Mouse (Mus musculus) lung, postnatal 0 days (tissue): ENCODE data around the gene Zmpste24. TPM values are rescaled to one million over a fixed set of nuclear protein-coding genes. Genes with fewer than 3 reads are reported as not detected.
"Not testable (repeated sequence)": the region's sequence is repeated elsewhere in the genome, so short reads cannot be mapped to it uniquely, and the experiment has no call there.

Experiments
- ATAC-seq: fragments of 200-750 bp; cut with Nextera tagmentation; 2 replicates; pipeline ENCODE4 v1.8.0; 2017; ENCODE audit warnings: moderate library complexity
- DNase-seq: peaks from one replicate; pipeline ENCODE4 v3.0.0-alpha.2; 2016; ENCODE audit warnings: low spot score
- H3K27ac ChIP-seq: fragments of 300-500 bp; sonication (generic); 2 replicates; pipeline ENCODE4 v1.5.1; 2014; ENCODE audit warnings: antibody characterized with exemption, mild to moderate bottlenecking, low read length, mixed read lengths
- H3K27me3 ChIP-seq: fragments of 300-500 bp; sonication (generic); replicated peaks from 2 replicates; pipeline ENCODE4 v1.6.1; 2014; ENCODE audit warnings: low read length, mixed read lengths; ENCODE audit not compliant: insufficient read depth
- H3K36me3 ChIP-seq: fragments of 300-500 bp; sonication (generic); 2 replicates; pipeline ENCODE4 v1.6.1; 2014; ENCODE audit warnings: low read length, mixed read lengths; ENCODE audit not compliant: insufficient read depth
- H3K4me1 ChIP-seq: fragments of 300-500 bp; sonication (generic); 2 replicates; pipeline ENCODE4 v1.6.1; 2014; ENCODE audit warnings: antibody characterized with exemption, low read depth, low read length, mixed read lengths; ENCODE audit not compliant: insufficient read depth
- H3K4me2 ChIP-seq: fragments of 300-500 bp; sonication (generic); replicated peaks from 2 replicates; pipeline ENCODE4 v1.6.1; 2014; ENCODE audit warnings: low read depth, mild to moderate bottlenecking, low read length, moderate library complexity, mixed read lengths
- H3K4me3 ChIP-seq: fragments of 300-500 bp; sonication (generic); 2 replicates; pipeline ENCODE4 v1.5.1; 2014; ENCODE audit warnings: low read depth, low read length
- H3K9ac ChIP-seq: fragments of 300-500 bp; sonication (generic); replicated peaks from 2 replicates; pipeline ENCODE4 v1.6.1; 2014; ENCODE audit warnings: low read depth, mild to moderate bottlenecking
- H3K9me3 ChIP-seq: fragments of 300-500 bp; sonication (generic); 2 replicates; pipeline ENCODE4 v1.6.1; 2016; ENCODE audit warnings: low read length, mixed read lengths
- CTCF ChIP-seq: IDR thresholded peaks from 2 replicates; pipeline ENCODE4 v1.5.1; 2016; ENCODE audit warnings: antibody characterized with exemption, mild to moderate bottlenecking
- EP300 ChIP-seq: IDR thresholded peaks from 2 replicates; pipeline ENCODE4 v1.6.1; 2016; ENCODE audit warnings: antibody characterized with exemption, mild to moderate bottlenecking, control low read depth
- WGBS: fragments of 180-500 bp; shearing (Covaris S2); extraction: QIAGEN DNeasy Blood & Tissue Kit; methylation state at CpG from one replicate; pipeline ENCODE4 v1.1.7; 2014; 5-methylcytosine and 5-hydroxymethylcytosine counted together
- polyA plus RNA-seq: library from polyadenylated mRNA; unstranded; fragments of >200 nt; fragmentation: Nextera tagmentation; extraction: Ambion mirVana; gene quantifications from 2 replicates; pipeline ENCODE4 v1.2.1, GENCODE M21; 2015

Gene Zmpste24
- polyA plus RNA-seq, 1 experiment from 2014 or later = 24.8 TPM

DNA sequence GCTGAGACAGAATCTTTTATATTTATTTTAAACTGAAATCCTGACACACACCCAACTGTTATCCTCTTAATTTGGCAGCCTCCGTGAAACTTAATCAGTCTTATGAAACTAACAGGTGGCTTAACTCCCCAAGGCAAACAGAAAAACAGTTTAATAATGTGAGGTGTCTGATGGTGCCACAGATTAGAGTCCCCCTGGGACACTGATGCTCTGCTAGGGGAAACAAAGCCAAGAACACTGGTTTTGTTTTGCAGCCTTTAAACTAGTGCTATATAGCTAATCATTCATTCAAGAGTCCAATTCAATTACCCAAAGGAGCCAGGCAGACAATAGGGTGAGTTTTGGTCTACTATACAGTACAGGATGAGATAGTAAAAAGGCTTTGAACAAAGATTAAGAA, 17.6 kb downstream of the Zmpste24 start:
- 79% methylated on average over 1 of the region's 1 CpGs for WGBS
- Histone ChIP-seq H3K9me3 (no peaks in the 10 kb centered on the region), H3K4me1 (no peaks in the 10 kb centered on the region), H3K9ac (no peak overlapping the region), H3K27me3 (no peaks in the 10 kb centered on the region), H3K36me3 (peaks cover 13% of the 10 kb centered on the region; the same call in 1 of the 2 replicates), H3K4me2 (no peak overlapping the region), H3K27ac (no peak overlapping the region), H3K4me3 (no peak overlapping the region)
- ATAC-seq (no peak), DNase-seq (no peak)
- TF ChIP-seq CTCF (no peak), EP300 (no peak)

DNA sequence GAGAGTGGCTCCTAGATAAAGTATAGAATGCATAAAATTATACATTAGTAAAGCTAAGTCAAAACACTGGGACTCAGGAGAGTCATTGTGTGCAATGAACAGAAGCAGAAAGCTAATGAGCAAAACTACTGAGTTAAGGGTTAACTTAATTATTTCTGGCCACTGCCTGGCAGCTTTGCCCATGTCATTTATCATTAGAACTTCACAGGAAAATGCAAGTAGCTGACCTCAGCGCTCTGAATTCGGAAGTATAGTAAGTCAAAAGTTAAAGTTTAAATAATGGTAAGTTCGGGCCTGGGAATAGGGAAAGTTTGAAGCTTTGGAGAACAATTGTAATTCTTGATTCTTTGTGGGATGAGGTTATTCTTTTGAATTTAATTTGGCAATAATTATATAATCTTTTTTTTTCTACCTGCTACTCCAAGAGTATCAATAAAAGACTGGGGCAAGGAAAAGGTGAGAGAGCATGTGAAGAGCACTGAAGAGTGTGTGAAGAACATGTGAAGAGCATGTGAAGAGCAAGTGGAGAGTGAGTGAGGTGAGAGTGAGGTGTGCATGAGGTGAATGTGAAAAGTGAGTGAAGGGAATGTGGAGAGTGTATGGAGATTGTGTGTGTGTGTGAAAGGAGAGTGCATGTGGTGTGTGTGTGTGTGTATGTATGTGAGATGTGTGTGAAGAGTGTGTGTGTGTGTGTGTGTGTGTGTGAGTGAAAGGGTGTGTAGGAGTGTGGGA, 20.0 kb downstream of the Zmpste24 start:
- TF ChIP-seq EP300 = no peak
- TF ChIP-seq CTCF = no peak
- WGBS = 57% methylated on average over 3 of the region's 3 CpGs
- H3K27me3 ChIP-seq = no peaks in the 10 kb centered on the region
- H3K4me2 ChIP-seq = no peak overlapping the region
- H3K27ac ChIP-seq = no peak overlapping the region
- H3K4me3 ChIP-seq = no peak overlapping the region
- no peaks in the 10 kb centered on the region for H3K4me1 ChIP-seq
- H3K9me3 ChIP-seq = no peaks in the 10 kb centered on the region
- ATAC-seq (peak; percentile 77), DNase-seq (peak; percentile 56)
- H3K9ac ChIP-seq = no peak overlapping the region
- H3K36me3 ChIP-seq = peaks cover 17% of the 10 kb centered on the region

DNA sequence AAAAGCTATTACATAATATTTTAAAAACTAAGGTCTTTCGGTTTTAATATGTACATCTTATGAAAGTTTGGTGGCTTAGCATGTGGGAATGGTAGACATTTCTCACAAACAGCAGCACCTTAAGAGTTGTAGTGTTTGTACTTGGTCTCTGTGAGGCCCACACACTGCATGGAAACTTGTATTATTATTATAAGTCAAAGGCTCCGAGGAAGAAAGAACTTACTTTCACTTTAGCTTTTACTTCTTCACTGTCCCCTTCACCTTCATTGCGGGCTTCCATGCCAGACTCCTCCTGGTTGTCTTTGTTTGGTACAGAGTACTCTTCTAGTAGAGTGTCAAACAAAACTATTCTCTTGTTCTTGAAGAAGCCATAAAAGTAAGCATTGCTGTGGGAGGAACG, 23.8 kb downstream of the Zmpste24 start:
- Histone ChIP-seq H3K36me3 (peaks cover 14% of the 10 kb centered on the region), H3K27ac (no peak overlapping the region)
- ATAC-seq = no peak

DNA sequence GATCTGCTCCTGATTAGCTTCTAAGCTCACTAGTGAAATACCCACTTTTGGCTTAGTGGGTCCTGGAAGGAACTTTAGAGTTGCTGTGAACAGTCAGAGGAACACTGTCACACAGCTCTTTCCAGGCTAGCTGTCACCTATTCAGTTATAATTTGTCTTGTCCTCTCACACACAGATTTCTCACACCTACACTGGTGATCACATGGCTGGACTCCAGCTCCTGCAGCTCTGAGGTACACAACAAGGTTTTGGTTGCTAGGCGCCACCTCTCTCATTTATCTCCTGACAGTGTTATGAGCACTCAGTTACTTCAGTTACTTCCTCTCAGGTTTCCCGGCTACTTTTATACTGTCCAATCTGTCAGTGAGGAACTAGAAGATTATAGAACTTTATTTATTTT, 32.7 kb downstream of the Zmpste24 start:
- Histone ChIP-seq H3K4me1 (no peaks in the 10 kb centered on the region), H3K27ac (no peak overlapping the region), H3K4me3 (no peak overlapping the region), H3K9me3 (no peaks in the 10 kb centered on the region), H3K9ac (no peak overlapping the region), H3K27me3 (no peaks in the 10 kb centered on the region), H3K36me3 (peaks cover 14% of the 10 kb centered on the region; the same call in 1 of the 2 replicates), H3K4me2 (no peak overlapping the region)
- ATAC-seq = no peak
- TF ChIP-seq CTCF = no peak
- no peak for TF ChIP-seq EP300
- DNase-seq = no peak
- WGBS = 70% methylated on average over 2 of the region's 2 CpGs

More for the DNA sequence above, 23.8 kb downstream of the Zmpste24 start:
- no peaks in the 10 kb centered on the region for H3K9me3 ChIP-seq
- H3K27me3 ChIP-seq = no peaks in the 10 kb centered on the region
- H3K9ac ChIP-seq = no peak overlapping the region
- DNase-seq = no peak
- no peak for TF ChIP-seq EP300
- TF ChIP-seq CTCF = no peak
- WGBS = 88% methylated on average over 4 of the region's 4 CpGs
- H3K4me1 ChIP-seq = no peaks in the 10 kb centered on the region
- no peak overlapping the region for H3K4me3 ChIP-seq
- H3K4me2 ChIP-seq = no peak overlapping the region

DNA sequence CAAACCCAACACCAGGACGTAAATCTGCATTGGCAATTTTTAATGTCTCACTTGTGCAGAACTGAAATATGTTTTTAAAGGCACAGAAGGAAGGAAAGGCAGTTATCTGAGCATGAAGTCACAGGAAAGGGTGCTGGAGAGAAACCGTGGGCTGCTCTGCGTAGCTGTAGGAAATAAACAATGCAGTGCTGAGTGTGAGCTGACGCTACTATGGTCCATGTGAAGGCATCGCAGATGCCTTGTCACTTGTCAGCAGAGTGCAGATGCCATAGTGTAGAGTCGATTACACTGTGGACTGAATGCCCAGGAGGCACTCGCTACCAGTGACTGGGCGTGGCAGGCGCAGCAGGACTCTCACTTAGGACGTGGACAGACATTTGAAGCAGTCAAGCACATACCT, 38.8 kb downstream of the Zmpste24 start:
- not testable (repeated sequence) for H3K27ac ChIP-seq, H3K9ac ChIP-seq, H3K27me3 ChIP-seq, H3K36me3 ChIP-seq, H3K4me3 ChIP-seq, H3K9me3 ChIP-seq, ATAC-seq, H3K4me1 ChIP-seq, DNase-seq, H3K4me2 ChIP-seq
- 80% methylated on average over 10 of the region's 10 CpGs for WGBS

DNA sequence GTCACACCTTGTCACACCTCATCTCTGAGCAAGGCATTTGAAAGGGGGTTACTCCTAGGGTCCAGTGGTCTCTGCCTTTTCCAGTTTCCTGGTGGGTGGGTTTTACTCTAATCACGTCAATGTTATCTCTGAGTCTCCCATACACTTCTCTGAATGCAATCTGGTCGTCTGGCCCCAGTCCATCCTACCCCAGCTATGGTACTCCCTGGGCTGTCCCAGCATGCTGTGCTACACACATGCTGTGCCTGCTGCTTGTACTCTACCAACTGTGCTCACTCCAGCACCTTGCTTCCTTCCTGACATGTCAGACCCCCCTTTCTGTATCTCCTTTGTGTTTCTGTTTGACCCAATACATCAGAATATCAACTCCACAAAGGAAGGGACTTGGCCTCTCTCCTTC, 41.0 kb downstream of the Zmpste24 start:
- Histone ChIP-seq H3K4me1 (no peaks in the 10 kb centered on the region), H3K4me3 (no peak overlapping the region), H3K9ac (no peak overlapping the region), H3K36me3 (no peaks in the 10 kb centered on the region), H3K9me3 (no peaks in the 10 kb centered on the region), H3K4me2 (no peak overlapping the region), H3K27ac (no peak overlapping the region), H3K27me3 (no peaks in the 10 kb centered on the region)
- no peak for TF ChIP-seq EP300
- no peak for TF ChIP-seq CTCF
- WGBS = 44% methylated on average over 2 of the region's 2 CpGs
- DNase-seq (no peak), ATAC-seq (no peak)
